Mouse (Mus musculus): ENCODE data around the gene Zfp704. TPM values are rescaled to one million over a fixed set of nuclear protein-coding genes. Genes with fewer than 3 reads are reported as not detected.

Gene Zfp704
- total and polyA plus RNA-seq, 3 experiments: not detected

GRCm38 (mm10) chr3:9485506-9485905 lies 124.4 kb downstream of the Zfp704 start:
- Histone ChIP-seq H3K27me3 (replicated peaks) (no peaks in the 10 kb centered on the region), H3K9ac (ENCODE audit: insufficient read depth, low read depth) (no peak overlapping the region), H3K4me1 (ENCODE audit: control insufficient read depth in 1 of 2, insufficient read depth in 2 of 2) (no peaks in the 10 kb centered on the region), H3K9me3 (replicated peaks; ENCODE audit: low read length) (no peaks in the 10 kb centered on the region), H3K4me3 (replicated peaks in 1 of 3; ENCODE audit: low read depth in 2 of 3, low read length in 2 of 3, poor library complexity in 1 of 3) (no peak overlapping the region), H3K4me2 (ENCODE audit: insufficient read depth, low read depth, poor library complexity, severe bottlenecking) (no peak overlapping the region), H3K79me2 (replicated peaks; ENCODE audit: control insufficient read depth, extremely low read depth, insufficient read depth, poor library complexity, severe bottlenecking) (no peaks in the 10 kb centered on the region), H3K36me3 (replicated peaks in 1 of 2; ENCODE audit: control insufficient read depth in 1 of 2, insufficient read depth in 1 of 2, low read length in 1 of 2) (no peaks in the 10 kb centered on the region), H3K27ac (ENCODE audit: insufficient read depth, low read depth) (no peak overlapping the region)
- TF ChIP-seq MYC (IDR thresholded peaks at IDR 0.05; ENCODE audit: low read depth, low read length): no peak
- dilution Hi-C loops (cut with MboI; ENCODE audit: extremely low pct_ligation_motif_present, extremely low pct_unique_long_range_greater_than_20kb, low sequenced_read_pairs) (no loop called here), in situ Hi-C loops (cut with MboI; ENCODE audit: low pct_ligation_motif_present, low pct_unique_long_range_greater_than_20kb, low sequenced_read_pairs) (loop anchor here (25.0 kb wide), 2 partner anchors 452 to 523 kb away; no protein-coding TSS in a partner anchor)
- no peak for DNase-seq (ENCODE audit: extremely low read depth)

GRCm38 (mm10) chr3:9481956-9482355 lies 127.9 kb downstream of the Zfp704 start:
- H3K27me3 ChIP-seq (replicated peaks): no peaks in the 10 kb centered on the region
- in situ Hi-C loops (cut with MboI; ENCODE audit: low pct_ligation_motif_present, low pct_unique_long_range_greater_than_20kb, low sequenced_read_pairs) (loop anchor here (25.0 kb wide), 2 partner anchors 455 to 520 kb away; no protein-coding TSS in a partner anchor), dilution Hi-C loops (cut with MboI; ENCODE audit: extremely low pct_ligation_motif_present, extremely low pct_unique_long_range_greater_than_20kb, low sequenced_read_pairs) (no loop called here)
- peaks cover 0 to 4% of the 10 kb centered on the region in 2 experiments; a peak in 1 of 4 replicates for H3K4me1 ChIP-seq (ENCODE audit: control insufficient read depth in 1 of 2, insufficient read depth in 2 of 2)
- H3K36me3 ChIP-seq (replicated peaks in 1 of 2; ENCODE audit: control insufficient read depth in 1 of 2, insufficient read depth in 1 of 2, low read length in 1 of 2): no peaks in the 10 kb centered on the region
- H3K4me2 ChIP-seq (ENCODE audit: insufficient read depth, low read depth, poor library complexity, severe bottlenecking): no peak overlapping the region
- no peak overlapping the region for H3K4me3 ChIP-seq (replicated peaks in 1 of 3; ENCODE audit: low read depth in 2 of 3, low read length in 2 of 3, poor library complexity in 1 of 3)
- no peak overlapping the region for H3K9ac ChIP-seq (ENCODE audit: insufficient read depth, low read depth)
- no peak overlapping the region for H3K27ac ChIP-seq (ENCODE audit: insufficient read depth, low read depth)
- no peak for DNase-seq (ENCODE audit: extremely low read depth)
- H3K9me3 ChIP-seq (replicated peaks; ENCODE audit: low read length): no peaks in the 10 kb centered on the region
- TF ChIP-seq JUND (conservative IDR thresholded peaks at IDR 0.05; ENCODE audit: low read depth, low read length): no peak
- TF ChIP-seq TBP (conservative IDR thresholded peaks at IDR 0.05; ENCODE audit: low read depth, low read length): no peak
- no peak for TF ChIP-seq MAX (IDR thresholded peaks at IDR 0.05; ENCODE audit: low read length)
- TF ChIP-seq ZMIZ1 (IDR thresholded peaks at IDR 0.05; ENCODE audit: low read depth, low read length): no peak
- no peak for TF ChIP-seq RCOR1 (conservative IDR thresholded peaks at IDR 0.05; ENCODE audit: low read depth, low read length)
- TF ChIP-seq IRF4 (IDR thresholded peaks at IDR 0.05; ENCODE audit: low read depth, low read length): no peak
- H3K79me2 ChIP-seq (replicated peaks; ENCODE audit: control insufficient read depth, extremely low read depth, insufficient read depth, poor library complexity, severe bottlenecking): no peaks in the 10 kb centered on the region

- Histone ChIP-seq H3K36me3 (replicated peaks in 1 of 2; ENCODE audit: control insufficient read depth in 1 of 2, insufficient read depth in 1 of 2, low read length in 1 of 2) (no peaks in the 10 kb centered on the region), H3K27me3 (replicated peaks) (no peaks in the 10 kb centered on the region), H3K4me3 (replicated peaks in 1 of 3; ENCODE audit: low read depth in 2 of 3, low read length in 2 of 3, poor library complexity in 1 of 3) (no peak overlapping the region), H3K4me2 (ENCODE audit: insufficient read depth, low read depth, poor library complexity, severe bottlenecking) (no peak overlapping the region), H3K4me1 (ENCODE audit: control insufficient read depth in 1 of 2, insufficient read depth in 2 of 2) (peaks cover 0 to 4% of the 10 kb centered on the region in 2 experiments; a peak in 1 of 4 replicates), H3K9ac (ENCODE audit: insufficient read depth, low read depth) (no peak overlapping the region), H3K27ac (ENCODE audit: insufficient read depth, low read depth) (no peak overlapping the region), H3K9me3 (replicated peaks; ENCODE audit: low read length) (no peaks in the 10 kb centered on the region), H3K79me2 (replicated peaks; ENCODE audit: control insufficient read depth, extremely low read depth, insufficient read depth, poor library complexity, severe bottlenecking) (no peaks in the 10 kb centered on the region)
- in situ Hi-C loops (cut with MboI; ENCODE audit: low pct_ligation_motif_present, low pct_unique_long_range_greater_than_20kb, low sequenced_read_pairs): loop anchor here (25.0 kb wide), 2 partner anchors 456 to 519 kb away; no protein-coding TSS in a partner anchor
- no peak for TF ChIP-seq MAX (IDR thresholded peaks at IDR 0.05; ENCODE audit: low read length)
- no peak for TF ChIP-seq MAZ (IDR thresholded peaks at IDR 0.05; ENCODE audit: low read depth, low read length)
- TF ChIP-seq UBTF (IDR thresholded peaks at IDR 0.05; ENCODE audit: low read depth, low read length): no peak
- no peak for TF ChIP-seq JUND (conservative IDR thresholded peaks at IDR 0.05; ENCODE audit: low read depth, low read length)
- dilution Hi-C loops (cut with MboI; ENCODE audit: extremely low pct_ligation_motif_present, extremely low pct_unique_long_range_greater_than_20kb, low sequenced_read_pairs): no loop called here
- DNase-seq (ENCODE audit: extremely low read depth): no peak
Observed at GRCm38 (mm10) chr3:9481358-9481757, 128.5 kb downstream of the Zfp704 start.

Measured in CH12.LX (cell line).